Mouse (Mus musculus): ENCODE results near the gene Mymk.

The Mymk gene

GRCm38 (mm10) chr2:27079152-27079584 lies 7.2 kb upstream of the Mymk start, which contains the start of gene Adamtsl2:
TSS of gene Adamtsl2 (plus strand) at chr2:27079379.
- peak in 1 of 2 experiments; percentile 50 for DNase-seq (ENCODE audit: low spot score in 2 of 2)

- DNase-seq (ENCODE audit: low spot score in 2 of 2), result no peak
These were observed 6.3 kb upstream of the Mymk start for GRCm38 (mm10) chr2:27078312-27078711.

GRCm38 (mm10) chr2:27077655-27078244 lies 5.8 kb upstream of the Mymk start:
- DNase-seq (ENCODE audit: low spot score in 2 of 2), result no peak

GRCm38 (mm10) chr2:27075485-27075884 lies 3.5 kb upstream of the Mymk start:
- peak in 1 of 2 experiments; percentile 34 for DNase-seq (ENCODE audit: low spot score in 2 of 2)

GRCm38 (mm10) chr2:27074804-27075203 lies 2.8 kb upstream of the Mymk start:
- no peak for DNase-seq (ENCODE audit: low spot score in 2 of 2)

GRCm38 (mm10) chr2:27073407-27073806 lies 1.4 kb upstream of the Mymk start:
- no peak for DNase-seq (ENCODE audit: low spot score in 2 of 2)

GRCm38 (mm10) chr2:27071137-27071536 lies 842 bp downstream of the Mymk start:
- no peak for DNase-seq (ENCODE audit: low spot score in 2 of 2)

GRCm38 (mm10) chr2:27070247-27070813 lies 1.6 kb downstream of the Mymk start:
- DNase-seq (ENCODE audit: low spot score in 2 of 2), result no peak

GRCm38 (mm10) chr2:27069646-27070045 lies 2.3 kb downstream of the Mymk start:
- no peak for DNase-seq (ENCODE audit: low spot score in 2 of 2)

GRCm38 (mm10) chr2:27067996-27068395 lies 4.0 kb downstream of the Mymk start:
- no peak for DNase-seq (ENCODE audit: low spot score in 2 of 2)

- no peak for DNase-seq (ENCODE audit: low spot score in 2 of 2)
These were observed 4.9 kb downstream of the Mymk start for GRCm38 (mm10) chr2:27067124-27067523.

GRCm38 (mm10) chr2:27059187-27059586 lies 12.8 kb downstream of the Mymk start:
- DNase-seq (ENCODE audit: low spot score in 2 of 2), result no peak

- DNase-seq (ENCODE audit: low spot score in 2 of 2), result no peak
These were observed 13.2 kb downstream of the Mymk start for GRCm38 (mm10) chr2:27058751-27059150.

GRCm38 (mm10) chr2:27058251-27058650 lies 13.7 kb downstream of the Mymk start:
- DNase-seq (ENCODE audit: low spot score in 2 of 2), result no peak

GRCm38 (mm10) chr2:27049408-27049807 lies 22.6 kb downstream of the Mymk start:
- DNase-seq (ENCODE audit: low spot score in 2 of 2), result no peak

GRCm38 (mm10) chr2:27045979-27046770 lies 25.8 kb downstream of the Mymk start:
- peak in 1 of 2 experiments; percentile 62 for DNase-seq (ENCODE audit: low spot score in 2 of 2)

- DNase-seq (ENCODE audit: low spot score in 2 of 2), result no peak
These were observed 27.3 kb downstream of the Mymk start for GRCm38 (mm10) chr2:27044641-27045040.

GRCm38 (mm10) chr2:27044166-27044565 lies 27.8 kb downstream of the Mymk start:
- DNase-seq (ENCODE audit: low spot score in 2 of 2), result no peak

- peak; percentile 46 to 68 for DNase-seq (ENCODE audit: low spot score in 2 of 2)
These were observed 28.5 kb downstream of the Mymk start for GRCm38 (mm10) chr2:27043461-27043860.

GRCm38 (mm10) chr2:27042131-27042844 lies 29.7 kb downstream of the Mymk start:
- no peak for DNase-seq (ENCODE audit: low spot score in 2 of 2)

GRCm38 (mm10) chr2:27039286-27039685 lies 32.7 kb downstream of the Mymk start:
- DNase-seq (ENCODE audit: low spot score in 2 of 2), result no peak

- DNase-seq (ENCODE audit: low spot score in 2 of 2), result peak in 1 of 2 experiments; percentile 40
These were observed 33.4 kb downstream of the Mymk start for GRCm38 (mm10) chr2:27038596-27038995.

All from urinary bladder, adult 18-20 months (tissue).